Mouse (Mus musculus) MEL (cell line): ENCODE data around the gene Timm17a.

Source experiments
- CHD1 ChIP-seq: IDR thresholded peaks from 2 replicates; pipeline ENCODE4 v1.6.1; 2012; ENCODE audit warnings: low read depth, mild to moderate bottlenecking, inconsistent platforms, low read length, improper control_type of control experiment
- CHD2 ChIP-seq: IDR thresholded peaks from 2 replicates; pipeline ENCODE4 v1.6.1; 2011; ENCODE audit warnings: low read length, improper control_type of control experiment
- CTCF ChIP-seq, 3 experiments: IDR thresholded peaks in 2 of 3; conservative IDR thresholded peaks in 1 of 3; 2 replicates each; pipeline ENCODE4 v1.5.1; 2011 to 2012; ENCODE audit warnings: low read length in 3 of 3, low read depth in 2 of 3, mild to moderate bottlenecking in 2 of 3, improper control_type of control experiment in 1 of 3, inconsistent platforms in 1 of 3, mixed read lengths in 1 of 3, moderate library complexity in 1 of 3; ENCODE audit not compliant: control insufficient read depth in 1 of 3, insufficient read depth in 1 of 3, poor library complexity in 1 of 3, severe bottlenecking in 1 of 3
- MAX ChIP-seq: IDR thresholded peaks from 2 replicates; pipeline ENCODE4 v1.6.1; 2011; ENCODE audit warnings: low read length, improper control_type of control experiment
- MAZ ChIP-seq: IDR thresholded peaks from 2 replicates; pipeline ENCODE4 v1.6.1; 2012; ENCODE audit warnings: low read depth, mild to moderate bottlenecking, inconsistent platforms, low read length, improper control_type of control experiment

- no peak for TF ChIP-seq CHD1
- no peak for TF ChIP-seq CTCF (IDR thresholded peaks at IDR 0.05 in 2 of 3, conservative IDR thresholded peaks at IDR 0.05 in 1 of 3; ENCODE audit: control insufficient read depth in 1 of 3, insufficient read depth in 1 of 3, low read depth in 2 of 3, low read length in 3 of 3, poor library complexity in 1 of 3, severe bottlenecking in 1 of 3)
- TF ChIP-seq MAX: no peak
- TF ChIP-seq MAZ: no peak
- no peak for TF ChIP-seq CHD2
These were observed 28.4 kb upstream of the Timm17a start for GRCm38 (mm10) chr1:135341947-135342346.
